Mouse (Mus musculus) stomach, embryonic 16.5 days (tissue): ENCODE measurements around the gene Olfr625-ps1. TPM values are rescaled to one million over a fixed set of nuclear protein-coding genes. Genes with fewer than 3 reads are reported as not detected.

ENCODE experiments used
- ATAC-seq: fragments of 200-750 bp; cut with Nextera tagmentation; 2 replicates; pipeline ENCODE4 v1.8.0; 2017; ENCODE audit warnings: moderate number of reproducible peaks, moderate TSS enrichment; ENCODE audit not compliant: insufficient read depth, low FRiP score
- H3K27ac ChIP-seq: fragments of 300-500 bp; sonication (generic); 2 replicates; pipeline ENCODE4 v1.5.1; 2014; ENCODE audit warnings: low read length
- H3K27me3 ChIP-seq: fragments of 300-500 bp; sonication (generic); 2 replicates; pipeline ENCODE4 v1.6.1; 2014; ENCODE audit warnings: low read length, control low read depth, mixed read lengths; ENCODE audit not compliant: control insufficient read depth, insufficient read depth
- H3K36me3 ChIP-seq: fragments of 300-500 bp; sonication (generic); 2 replicates; pipeline ENCODE4 v1.6.1; 2014; ENCODE audit warnings: low read length; ENCODE audit not compliant: control insufficient read depth, insufficient read depth
- H3K4me1 ChIP-seq: fragments of 300-500 bp; sonication (generic); 2 replicates; pipeline ENCODE4 v1.6.1; 2014; ENCODE audit warnings: low read length, control low read depth, mixed read lengths; ENCODE audit not compliant: control insufficient read depth, insufficient read depth
- H3K4me2 ChIP-seq: fragments of 300-500 bp; sonication (generic); 2 replicates; pipeline ENCODE4 v1.6.1; 2014; ENCODE audit warnings: low read depth, low read length, mixed read lengths
- H3K4me3 ChIP-seq: fragments of 300-500 bp; sonication (generic); replicated peaks from 2 replicates; pipeline ENCODE4 v1.5.1; 2014; ENCODE audit warnings: mild to moderate bottlenecking, low read length
- H3K9ac ChIP-seq: fragments of 300-500 bp; sonication (generic); 2 replicates; pipeline ENCODE4 v1.6.1; 2014; ENCODE audit warnings: low read length
- H3K9me3 ChIP-seq: fragments of 300-500 bp; sonication (generic); replicated peaks from 2 replicates; pipeline ENCODE4 v1.6.1; 2016; ENCODE audit warnings: low read length, control low read depth; ENCODE audit not compliant: control insufficient read depth
- WGBS: fragments of 180-500 bp; shearing (Covaris S2); extraction: QIAGEN DNeasy Blood & Tissue Kit; methylation state at CpG from one replicate; pipeline ENCODE4 v1.1.7; 2014; 5-methylcytosine and 5-hydroxymethylcytosine counted together
- polyA plus RNA-seq: library from polyadenylated mRNA; unstranded; fragments of >200 nt; fragmentation: Nextera tagmentation; extraction: Ambion mirVana; gene quantifications from 2 replicates; pipeline ENCODE4 v1.2.1, GENCODE M21; 2015

Gene Olfr625-ps1
- polyA plus RNA-seq, 1 experiment from 2014 or later, result not detected

DNA sequence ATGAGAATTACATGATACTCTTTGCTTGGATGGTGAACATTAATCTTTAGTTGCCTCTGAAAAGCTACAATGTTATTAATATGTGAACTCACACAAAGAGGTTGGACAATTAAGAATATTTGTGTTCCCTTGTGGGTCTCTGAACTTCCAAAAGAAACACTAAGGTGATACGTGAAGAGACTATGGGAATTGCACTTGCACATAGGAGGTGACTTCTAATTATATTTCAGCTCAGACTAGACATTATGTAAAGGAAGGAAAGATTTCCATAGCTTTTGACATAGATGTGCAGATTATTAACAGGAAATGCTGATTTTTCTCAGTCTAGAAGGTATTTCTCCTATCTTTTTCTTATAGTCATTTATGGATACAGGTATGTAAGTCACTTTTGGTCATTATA is 47.6 kb downstream of the Olfr625-ps1 start, which contains the start of gene Olfr628:
Gene Olfr628 (plus strand): TSS at position 301 of the 400 bp plus-strand sequence.
- Histone ChIP-seq H3K9me3 (no peaks in the 10 kb centered on the region), H3K4me2 (no peak within 1 kb of the TSS), H3K4me3 (no peak within 1 kb of the TSS), H3K4me1 (no peaks in the 10 kb centered on the region), H3K9ac (no peak within 1 kb of the TSS), H3K27me3 (no peaks in the 10 kb centered on the region), H3K27ac (no peak within 1 kb of the TSS), H3K36me3 (no peaks in the 10 kb centered on the region)
- ATAC-seq, result no peak
- 85% methylated on average over 1 of the region's 1 CpGs for WGBS

Other genes starting within 250 kb of the Olfr625-ps1 start
- gene Olfr605, start 237.3 kb upstream of the Olfr625-ps1 start, polyA plus RNA-seq, result not detected in 2 replicates
- gene Olfr606, start 233.7 kb upstream of the Olfr625-ps1 start, polyA plus RNA-seq, result not detected in 2 replicates
- gene Olfr607, start 218.6 kb upstream of the Olfr625-ps1 start, polyA plus RNA-seq, result not detected in 2 replicates
- not detected in 2 replicates for gene Olfr608, start 212.8 kb upstream of the Olfr625-ps1 start, polyA plus RNA-seq
- not detected in 2 replicates for gene Olfr609, start 184.7 kb upstream of the Olfr625-ps1 start, polyA plus RNA-seq
- gene Olfr610, start 170.6 kb upstream of the Olfr625-ps1 start, polyA plus RNA-seq, result not detected in 2 replicates
- not detected in 2 replicates for gene Olfr611, start 161.9 kb upstream of the Olfr625-ps1 start, polyA plus RNA-seq
- not detected in 2 replicates for gene Olfr612, start 140.0 kb upstream of the Olfr625-ps1 start, polyA plus RNA-seq
- gene Olfr613, start 134.6 kb upstream of the Olfr625-ps1 start, polyA plus RNA-seq, result not detected in 2 replicates
- gene Olfr615, start 126.6 kb upstream of the Olfr625-ps1 start, polyA plus RNA-seq, result not detected in 2 replicates
- not detected in 2 replicates for gene Olfr616, start 113.6 kb upstream of the Olfr625-ps1 start, polyA plus RNA-seq
- gene Olfr617, start 109.7 kb upstream of the Olfr625-ps1 start, polyA plus RNA-seq, result not detected in 2 replicates
- not detected in 2 replicates for gene Olfr618, start 92.6 kb upstream of the Olfr625-ps1 start, polyA plus RNA-seq
- not detected in 2 replicates for gene Olfr619, start 82.1 kb upstream of the Olfr625-ps1 start, polyA plus RNA-seq
- not detected in 2 replicates for gene Olfr620, start 70.2 kb upstream of the Olfr625-ps1 start, polyA plus RNA-seq
- gene Olfr622, start 40.0 kb upstream of the Olfr625-ps1 start, polyA plus RNA-seq, result not detected in 2 replicates
- gene Olfr623, start 19.0 kb upstream of the Olfr625-ps1 start, polyA plus RNA-seq, result not detected in 2 replicates
- gene Olfr624, start 11.5 kb upstream of the Olfr625-ps1 start, polyA plus RNA-seq, result 0.04 and 0.05 TPM in 2 replicates
- gene Olfr243, start 32.0 kb downstream of the Olfr625-ps1 start, polyA plus RNA-seq, result not detected in 2 replicates
- gene Olfr628, start 47.7 kb downstream of the Olfr625-ps1 start, polyA plus RNA-seq, result not detected in 2 replicates
- gene Olfr629, start 62.2 kb downstream of the Olfr625-ps1 start, polyA plus RNA-seq, result not detected in 2 replicates
- gene Olfr630, start 74.6 kb downstream of the Olfr625-ps1 start, polyA plus RNA-seq, result not detected in 2 replicates
- not detected in 2 replicates for gene Olfr69, start 88.9 kb downstream of the Olfr625-ps1 start, polyA plus RNA-seq
- not detected in 2 replicates for gene Olfr68, start 97.0 kb downstream of the Olfr625-ps1 start, polyA plus RNA-seq
- not detected in 2 replicates for gene Olfr67, start 109.1 kb downstream of the Olfr625-ps1 start, polyA plus RNA-seq
- gene Hbb-bt, start 131.3 kb downstream of the Olfr625-ps1 start, polyA plus RNA-seq, result 3,025 and 3,577 TPM in 2 replicates
- gene Hbb-bs, start 145.4 kb downstream of the Olfr625-ps1 start, polyA plus RNA-seq, result 8,981 and 9,755 TPM in 2 replicates
- not detected in 2 replicates for gene Hbb-bh2, start 157.8 kb downstream of the Olfr625-ps1 start, polyA plus RNA-seq
- 0.95 and 1.4 TPM in 2 replicates for gene Hbb-bh1, start 160.4 kb downstream of the Olfr625-ps1 start, polyA plus RNA-seq
- gene Hbb-y, start 170.5 kb downstream of the Olfr625-ps1 start, polyA plus RNA-seq, result 35.5 and 42.6 TPM in 2 replicates
- not detected in 2 replicates for gene Olfr66, start 203.5 kb downstream of the Olfr625-ps1 start, polyA plus RNA-seq
- gene Olfr64, start 211.8 kb downstream of the Olfr625-ps1 start, polyA plus RNA-seq, result not detected in 2 replicates
- gene Olfr65, start 220.8 kb downstream of the Olfr625-ps1 start, polyA plus RNA-seq, result not detected in 2 replicates
- not detected in 2 replicates for gene Olfr631, start 246.1 kb downstream of the Olfr625-ps1 start, polyA plus RNA-seq